Mouse (Mus musculus) neural tube, embryonic 12.5 days (tissue): ENCODE results near the gene Bmp3. TPM values are rescaled to one million over a fixed set of nuclear protein-coding genes. Genes with fewer than 3 reads are reported as not detected.

ENCODE experiments used
- ATAC-seq: fragments of 200-750 bp; cut with Nextera tagmentation; 2 replicates; pipeline ENCODE4 v1.8.0; 2017; ENCODE audit warnings: low read depth, mild to moderate bottlenecking, moderate TSS enrichment, moderate library complexity; ENCODE audit not compliant: low FRiP score
- H3K27ac ChIP-seq: fragments of 300-500 bp; sonication (generic); 2 replicates; pipeline ENCODE4 v1.5.1; 2016
- H3K27me3 ChIP-seq: fragments of 300-500 bp; sonication (generic); replicated peaks from 2 replicates; pipeline ENCODE4 v1.6.1; 2016; ENCODE audit warnings: mild to moderate bottlenecking
- H3K36me3 ChIP-seq: fragments of 300-500 bp; sonication (generic); 2 replicates; pipeline ENCODE4 v1.6.1; 2016; ENCODE audit warnings: mild to moderate bottlenecking
- H3K4me1 ChIP-seq: fragments of 300-500 bp; sonication (generic); 2 replicates; pipeline ENCODE4 v1.6.1; 2016
- H3K4me2 ChIP-seq: fragments of 300-500 bp; sonication (generic); replicated peaks from 2 replicates; pipeline ENCODE4 v1.6.1; 2016; ENCODE audit warnings: mild to moderate bottlenecking
- H3K4me3 ChIP-seq: fragments of 300-500 bp; sonication (generic); 2 replicates; pipeline ENCODE4 v1.5.1; 2016
- H3K9ac ChIP-seq: fragments of 300-500 bp; sonication (generic); 2 replicates; pipeline ENCODE4 v1.6.1; 2016; ENCODE audit warnings: mild to moderate bottlenecking
- H3K9me3 ChIP-seq: fragments of 300-500 bp; sonication (generic); 2 replicates; pipeline ENCODE4 v1.6.1; 2016; ENCODE audit warnings: mild to moderate bottlenecking
- WGBS: fragments of 180-500 bp; shearing (Covaris S2); methylation state at CpG from one replicate; pipeline ENCODE4 v1.1.7; 2016; 5-methylcytosine and 5-hydroxymethylcytosine counted together
- polyA plus RNA-seq: library from polyadenylated mRNA; unstranded; fragments of >200 nt; fragmentation: Nextera tagmentation; extraction: Ambion mirVana; gene quantifications from 2 replicates; pipeline ENCODE4 v1.2.1, GENCODE M21; 2016

Bmp3 gene
- polyA plus RNA-seq = 0.34 and 0.48 TPM in 2 replicates

- peak; percentile 54 for ATAC-seq
- WGBS = 2% methylated on average over 10 of the region's 10 CpGs
- H3K4me1 ChIP-seq = peaks cover 15% of the 10 kb centered on the region
Observed at GRCm38 (mm10) chr5:98854264-98854626, at the start of gene Bmp3. TSS of gene Bmp3 (plus strand) at chr5:98854415.

GRCm38 (mm10) chr5:98804761-98805160 lies 49.5 kb upstream of the Bmp3 start:
- WGBS = 90% methylated on average over 6 of the region's 6 CpGs
- ATAC-seq = no peak
- no peak overlapping the region for H3K27ac ChIP-seq

More at GRCm38 (mm10) chr5:98854264-98854626, at the start of gene Bmp3:
- Histone ChIP-seq H3K4me3 (peak within 1 kb of the TSS; percentile 51), H3K36me3 (no peaks in the 10 kb centered on the region), H3K4me2 (peak within 1 kb of the TSS; percentile 100), H3K27ac (no peak within 1 kb of the TSS), H3K27me3 (peaks cover 47% of the 10 kb centered on the region), H3K9me3 (no peaks in the 10 kb centered on the region), H3K9ac (peak within 1 kb of the TSS; percentile 57)

GRCm38 (mm10) chr5:98806492-98806891 lies 47.7 kb upstream of the Bmp3 start:
- H3K9ac ChIP-seq = no peak overlapping the region
- H3K27ac ChIP-seq = no peak overlapping the region
- ATAC-seq = no peak
- no peaks in the 10 kb centered on the region for H3K9me3 ChIP-seq
- no peak overlapping the region for H3K4me3 ChIP-seq
- H3K36me3 ChIP-seq = no peaks in the 10 kb centered on the region
- H3K27me3 ChIP-seq = no peaks in the 10 kb centered on the region
- no peak overlapping the region for H3K4me2 ChIP-seq
- no peaks in the 10 kb centered on the region for H3K4me1 ChIP-seq
- WGBS = 96% methylated on average over 4 of the region's 4 CpGs

More at GRCm38 (mm10) chr5:98804761-98805160, 49.5 kb upstream of the Bmp3 start:
- Histone ChIP-seq H3K27me3 (no peaks in the 10 kb centered on the region), H3K9me3 (no peaks in the 10 kb centered on the region), H3K4me3 (no peak overlapping the region), H3K4me1 (no peaks in the 10 kb centered on the region), H3K9ac (no peak overlapping the region), H3K36me3 (no peaks in the 10 kb centered on the region), H3K4me2 (no peak overlapping the region)

GRCm38 (mm10) chr5:98807022-98807421 lies 47.2 kb upstream of the Bmp3 start:
- Histone ChIP-seq H3K4me2 (no peak overlapping the region), H3K36me3 (no peaks in the 10 kb centered on the region), H3K27me3 (no peaks in the 10 kb centered on the region), H3K9me3 (no peaks in the 10 kb centered on the region), H3K4me3 (no peak overlapping the region), H3K27ac (no peak overlapping the region), H3K9ac (no peak overlapping the region), H3K4me1 (no peaks in the 10 kb centered on the region)
- WGBS = 86% methylated on average over 7 of the region's 7 CpGs
- no peak for ATAC-seq

- Histone ChIP-seq H3K9ac (no peak overlapping the region), H3K4me3 (no peak overlapping the region), H3K4me2 (no peak overlapping the region), H3K27me3 (no peaks in the 10 kb centered on the region), H3K36me3 (no peaks in the 10 kb centered on the region), H3K4me1 (no peaks in the 10 kb centered on the region), H3K9me3 (no peaks in the 10 kb centered on the region), H3K27ac (no peak overlapping the region)
- ATAC-seq = no peak
- 30% methylated on average over 9 of the region's 9 CpGs for WGBS
Observed at GRCm38 (mm10) chr5:98807953-98808352, 46.3 kb upstream of the Bmp3 start.

DNA sequence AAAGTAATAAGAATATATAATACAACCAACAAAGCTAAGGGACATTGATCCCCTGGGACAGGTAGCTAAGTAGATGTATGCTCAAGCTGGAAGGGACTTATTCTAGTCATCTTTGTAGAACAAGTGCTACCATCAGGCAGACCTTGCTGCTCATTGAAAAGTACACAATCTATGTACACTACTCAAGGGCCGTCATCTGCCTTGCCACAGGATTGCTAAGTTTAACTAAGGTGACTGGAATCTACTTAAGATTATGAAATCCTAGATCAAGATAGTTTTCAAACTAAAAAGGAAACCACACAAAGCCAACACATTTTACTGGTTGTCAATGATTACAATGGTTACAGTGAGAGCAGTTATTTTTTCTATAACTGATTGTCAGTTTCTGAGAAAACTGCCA lies 41.8 kb upstream of the Bmp3 start:
- Histone ChIP-seq H3K27me3 (no peaks in the 10 kb centered on the region), H3K4me1 (no peaks in the 10 kb centered on the region), H3K4me2 (no peak overlapping the region), H3K4me3 (no peak overlapping the region), H3K9ac (no peak overlapping the region), H3K9me3 (no peaks in the 10 kb centered on the region), H3K27ac (no peak overlapping the region), H3K36me3 (no peaks in the 10 kb centered on the region)
- 84% methylated on average over 1 of the region's 1 CpGs for WGBS
- no peak for ATAC-seq

- WGBS = 93% methylated on average over 1 of the region's 1 CpGs
- no peaks in the 10 kb centered on the region for H3K36me3 ChIP-seq
- no peaks in the 10 kb centered on the region for H3K9me3 ChIP-seq
- no peak overlapping the region for H3K4me2 ChIP-seq
- no peak overlapping the region for H3K4me3 ChIP-seq
- H3K4me1 ChIP-seq = no peaks in the 10 kb centered on the region
- H3K9ac ChIP-seq = no peak overlapping the region
- no peaks in the 10 kb centered on the region for H3K27me3 ChIP-seq
- H3K27ac ChIP-seq = no peak overlapping the region
- no peak for ATAC-seq
Observed at GRCm38 (mm10) chr5:98815269-98815668, 38.9 kb upstream of the Bmp3 start.

- no peak for ATAC-seq
Observed at GRCm38 (mm10) chr5:98833760-98834159, 20.5 kb upstream of the Bmp3 start.

GRCm38 (mm10) chr5:98834300-98834699 lies 19.9 kb upstream of the Bmp3 start:
- H3K9ac ChIP-seq = no peak overlapping the region
- H3K4me1 ChIP-seq = no peaks in the 10 kb centered on the region
- no peaks in the 10 kb centered on the region for H3K36me3 ChIP-seq
- no peak for ATAC-seq
- no peak overlapping the region for H3K27ac ChIP-seq
- H3K27me3 ChIP-seq = no peaks in the 10 kb centered on the region
- H3K4me3 ChIP-seq = no peak overlapping the region
- WGBS = 88% methylated on average over 6 of the region's 6 CpGs
- no peak overlapping the region for H3K4me2 ChIP-seq
- no peaks in the 10 kb centered on the region for H3K9me3 ChIP-seq

More at GRCm38 (mm10) chr5:98833760-98834159, 20.5 kb upstream of the Bmp3 start:
- no peak overlapping the region for H3K27ac ChIP-seq
- H3K27me3 ChIP-seq = no peaks in the 10 kb centered on the region
- H3K9ac ChIP-seq = no peak overlapping the region
- H3K4me3 ChIP-seq = no peak overlapping the region
- no peak overlapping the region for H3K4me2 ChIP-seq
- H3K36me3 ChIP-seq = no peaks in the 10 kb centered on the region
- 81% methylated on average over 9 of the region's 9 CpGs for WGBS
- H3K4me1 ChIP-seq = no peaks in the 10 kb centered on the region
- H3K9me3 ChIP-seq = no peaks in the 10 kb centered on the region

GRCm38 (mm10) chr5:98842600-98843310 lies 11.5 kb upstream of the Bmp3 start:
- no peak overlapping the region for H3K27ac ChIP-seq
- no peak overlapping the region for H3K4me3 ChIP-seq
- H3K9ac ChIP-seq = no peak overlapping the region
- H3K36me3 ChIP-seq = no peaks in the 10 kb centered on the region
- no peaks in the 10 kb centered on the region for H3K9me3 ChIP-seq
- H3K4me1 ChIP-seq = no peaks in the 10 kb centered on the region
- no peak for ATAC-seq
- 79% methylated on average over 7 of the region's 7 CpGs for WGBS
- H3K4me2 ChIP-seq = no peak overlapping the region
- no peaks in the 10 kb centered on the region for H3K27me3 ChIP-seq

GRCm38 (mm10) chr5:98844664-98845063 lies 9.6 kb upstream of the Bmp3 start:
- Histone ChIP-seq H3K4me1 (no peaks in the 10 kb centered on the region), H3K36me3 (no peaks in the 10 kb centered on the region), H3K9me3 (no peaks in the 10 kb centered on the region), H3K4me3 (no peak overlapping the region), H3K27ac (no peak overlapping the region), H3K9ac (no peak overlapping the region), H3K4me2 (no peak overlapping the region), H3K27me3 (no peaks in the 10 kb centered on the region)
- no peak for ATAC-seq
- 89% methylated on average over 1 of the region's 1 CpGs for WGBS

GRCm38 (mm10) chr5:98854627-98855564 lies 681 bp downstream of the Bmp3 start:
- under 1% methylated on average over 75 of the region's 75 CpGs for WGBS
- H3K9me3 ChIP-seq = no peaks in the 10 kb centered on the region
- H3K27me3 ChIP-seq = peaks cover 47% of the 10 kb centered on the region
- H3K4me1 ChIP-seq = peaks cover 15% of the 10 kb centered on the region
- H3K36me3 ChIP-seq = no peaks in the 10 kb centered on the region
- H3K9ac ChIP-seq = peak overlapping the region; percentile 57
- peak overlapping the region; percentile 51 for H3K4me3 ChIP-seq
- ATAC-seq = peak; percentile 76
- peak overlapping the region; percentile 100 for H3K4me2 ChIP-seq
- no peak overlapping the region for H3K27ac ChIP-seq
